Mouse (Mus musculus) heart, postnatal 0 days (tissue): ENCODE results near the gene Fis1. TPM values are rescaled to one million over a fixed set of nuclear protein-coding genes. Genes with fewer than 3 reads are reported as not detected.

Experiments used
- ATAC-seq: fragments of 200-750 bp; cut with Nextera tagmentation; 2 replicates; pipeline ENCODE4 v1.8.0; 2017; ENCODE audit warnings: low read depth, moderate number of reproducible peaks, moderate library complexity; ENCODE audit not compliant: insufficient read depth
- DNase-seq: peaks from one replicate; pipeline ENCODE4 v3.0.0-alpha.2; 2016; ENCODE audit warnings: low spot score
- H3K27ac ChIP-seq: fragments of 300-500 bp; sonication (generic); 2 replicates; pipeline ENCODE4 v1.5.1; 2014; ENCODE audit warnings: low read depth, mild to moderate bottlenecking
- H3K27me3 ChIP-seq: fragments of 300-500 bp; sonication (generic); 2 replicates; pipeline ENCODE4 v1.6.1; 2014; ENCODE audit warnings: low read length, mixed read lengths; ENCODE audit not compliant: control insufficient read depth, insufficient read depth
- H3K36me3 ChIP-seq: fragments of 300-500 bp; sonication (generic); replicated peaks from 2 replicates; pipeline ENCODE4 v1.6.1; 2014; ENCODE audit warnings: low read length, mixed read lengths; ENCODE audit not compliant: control insufficient read depth, insufficient read depth
- H3K4me1 ChIP-seq: fragments of 300-500 bp; sonication (generic); 2 replicates; pipeline ENCODE4 v1.6.1; 2014; ENCODE audit warnings: antibody characterized with exemption; ENCODE audit not compliant: control insufficient read depth, insufficient read depth
- H3K4me2 ChIP-seq: fragments of 300-500 bp; sonication (generic); 2 replicates; pipeline ENCODE4 v1.6.1; 2014; ENCODE audit warnings: low read depth, mild to moderate bottlenecking, low read length, moderate library complexity
- H3K4me3 ChIP-seq: fragments of 300-500 bp; sonication (generic); 2 replicates; pipeline ENCODE4 v1.5.1; 2014; ENCODE audit warnings: low read depth, low read length
- H3K9ac ChIP-seq: fragments of 300-500 bp; sonication (generic); replicated peaks from 2 replicates; pipeline ENCODE4 v1.6.1; 2014; ENCODE audit warnings: low read depth, low read length, mixed read lengths
- H3K9me3 ChIP-seq: fragments of 300-500 bp; sonication (generic); replicated peaks from 2 replicates; pipeline ENCODE4 v1.6.1; 2016; ENCODE audit warnings: low read length; ENCODE audit not compliant: control insufficient read depth
- CTCF ChIP-seq: IDR thresholded peaks from 2 replicates; pipeline ENCODE4 v1.5.1; 2016; ENCODE audit warnings: antibody characterized with exemption, control low read depth, low read depth
- EP300 ChIP-seq: IDR thresholded peaks from 2 replicates; pipeline ENCODE4 v1.6.1; 2016; ENCODE audit warnings: antibody characterized with exemption, low read depth
- WGBS: fragments of 180-500 bp; shearing (Covaris S2); extraction: QIAGEN DNeasy Blood & Tissue Kit; methylation state at CpG from one replicate; pipeline ENCODE4 v1.1.7; 2014; 5-methylcytosine and 5-hydroxymethylcytosine counted together
- polyA plus RNA-seq: library from polyadenylated mRNA; unstranded; fragments of >200 nt; fragmentation: Nextera tagmentation; extraction: Ambion mirVana; gene quantifications from 2 replicates; pipeline ENCODE4 v1.2.1, GENCODE M21; 2015
- total RNA-seq: library from RNA; depleted of rRNA; stranded (reverse); fragments of >200 nt; gene quantifications from 2 replicates; pipeline ENCODE4 v1.2.3, GENCODE M21; 2014; ENCODE audit warnings: low replicate concordance

Fis1 gene
- total and polyA plus RNA-seq, 2 experiments from 2014 or later = 143 to 249 TPM

- Histone ChIP-seq H3K36me3 (no peaks in the 10 kb centered on the region), H3K4me3 (no peak overlapping the region), H3K4me1 (peaks cover 6% of the 10 kb centered on the region), H3K27me3 (no peaks in the 10 kb centered on the region), H3K4me2 (no peak overlapping the region), H3K27ac (no peak overlapping the region), H3K9me3 (no peaks in the 10 kb centered on the region), H3K9ac (no peak overlapping the region)
- 81% methylated on average over 6 of the region's 6 CpGs for WGBS
- DNase-seq = no peak
- TF ChIP-seq EP300 = no peak
- no peak for TF ChIP-seq CTCF
- ATAC-seq = no peak
These were observed 2.6 kb upstream of the Fis1 start for GRCm38 (mm10) chr5:136950521-136950920.

- WGBS = 52% methylated on average over 4 of the region's 4 CpGs
These were observed 922 bp upstream of the Fis1 start for GRCm38 (mm10) chr5:136952153-136952552.

GRCm38 (mm10) chr5:136953440-136953951 is 421 bp downstream of the Fis1 start:
- TF ChIP-seq CTCF = no peak
- TF ChIP-seq EP300 = no peak
- peak; percentile 58 for DNase-seq
- 4% methylated on average over 12 of the region's 12 CpGs for WGBS
- H3K36me3 ChIP-seq = peaks cover 7% of the 10 kb centered on the region; the same call in 1 of the 2 replicates
- H3K27ac ChIP-seq = peak overlapping the region; percentile 58
- H3K4me3 ChIP-seq = peak overlapping the region; percentile 62
- H3K4me2 ChIP-seq = peak overlapping the region; percentile 61
- peak; percentile 3; the same call in 1 of the 2 replicates for ATAC-seq
- no peaks in the 10 kb centered on the region for H3K9me3 ChIP-seq
- no peaks in the 10 kb centered on the region for H3K27me3 ChIP-seq
- peak overlapping the region; percentile 64 for H3K9ac ChIP-seq
- peaks cover 6% of the 10 kb centered on the region for H3K4me1 ChIP-seq

More at GRCm38 (mm10) chr5:136952153-136952552, 922 bp upstream of the Fis1 start:
- ATAC-seq = no peak
- Histone ChIP-seq H3K36me3 (0 out of 2 replicates have a peak, but pooled peaks cover under 1% of the 10 kb centered on the region), H3K4me3 (no peak overlapping the region), H3K27ac (no peak overlapping the region), H3K9ac (no peak overlapping the region), H3K9me3 (no peaks in the 10 kb centered on the region), H3K27me3 (no peaks in the 10 kb centered on the region), H3K4me2 (no peak overlapping the region; the same call in 1 of the 2 replicates), H3K4me1 (peaks cover 6% of the 10 kb centered on the region)
- no peak for DNase-seq
- no peak for TF ChIP-seq CTCF

GRCm38 (mm10) chr5:136955622-136956021 is 2.5 kb downstream of the Fis1 start:
- DNase-seq (no peak), ATAC-seq (no peak)
- no peak for TF ChIP-seq CTCF
- H3K27ac ChIP-seq = no peak overlapping the region
- H3K4me2 ChIP-seq = no peak overlapping the region
- no peak overlapping the region for H3K9ac ChIP-seq
- WGBS = 85% methylated on average over 4 of the region's 4 CpGs
- no peaks in the 10 kb centered on the region for H3K9me3 ChIP-seq
- no peaks in the 10 kb centered on the region for H3K27me3 ChIP-seq
- no peak overlapping the region for H3K4me3 ChIP-seq
- H3K4me1 ChIP-seq = peaks cover 6% of the 10 kb centered on the region
- peaks cover 7% of the 10 kb centered on the region; the same call in 1 of the 2 replicates for H3K36me3 ChIP-seq

- peaks cover 7% of the 10 kb centered on the region; the same call in 1 of the 2 replicates for H3K36me3 ChIP-seq
- 100% methylated on average over 1 of the region's 1 CpGs for WGBS
- H3K27ac ChIP-seq = no peak overlapping the region
- no peak for TF ChIP-seq CTCF
- no peak for TF ChIP-seq EP300
- no peaks in the 10 kb centered on the region for H3K27me3 ChIP-seq
- H3K4me2 ChIP-seq = no peak overlapping the region
- ATAC-seq (no peak), DNase-seq (no peak)
- no peak overlapping the region for H3K9ac ChIP-seq
- H3K4me1 ChIP-seq = peaks cover 6% of the 10 kb centered on the region
- no peaks in the 10 kb centered on the region for H3K9me3 ChIP-seq
- H3K4me3 ChIP-seq = no peak overlapping the region
These were observed 4.2 kb downstream of the Fis1 start for GRCm38 (mm10) chr5:136957250-136957649.

- no peaks in the 10 kb centered on the region for H3K27me3 ChIP-seq
- WGBS = 78% methylated on average over 5 of the region's 5 CpGs
- peaks cover 17% of the 10 kb centered on the region for H3K36me3 ChIP-seq
- ATAC-seq = no peak
- TF ChIP-seq EP300 (no peak), CTCF (no peak)
- H3K4me2 ChIP-seq = no peak overlapping the region
- no peak for DNase-seq
- H3K27ac ChIP-seq = no peak overlapping the region
- no peaks in the 10 kb centered on the region for H3K9me3 ChIP-seq
- H3K4me1 ChIP-seq = peaks cover 1% of the 10 kb centered on the region
- no peak overlapping the region for H3K4me3 ChIP-seq
- H3K9ac ChIP-seq = no peak overlapping the region
These were observed 6.0 kb downstream of the Fis1 start for GRCm38 (mm10) chr5:136958991-136959605.
